Mouse (Mus musculus): ENCODE data around the gene A3galt2. TPM values are rescaled to one million over a fixed set of nuclear protein-coding genes. Genes with fewer than 3 reads are reported as not detected.

Gene A3galt2
- polyA plus RNA-seq, 1 experiment = 0.32 TPM

- 84% methylated on average over 9 of the region's 9 CpGs for WGBS
- H3K36me3 ChIP-seq (ENCODE audit: control insufficient read depth, insufficient read depth, low read length) = no peaks in the 10 kb centered on the region
Measured at GRCm38 (mm10) chr4:128721061-128721648, 34.0 kb upstream of the A3galt2 start.

GRCm38 (mm10) chr4:128721761-128722160, 33.4 kb upstream of the A3galt2 start:
- TF ChIP-seq POLR2A (IDR thresholded peaks at IDR 0.05; ENCODE audit: low read depth, low read length) = no peak
- no peak for TF ChIP-seq CTCF (IDR thresholded peaks at IDR 0.05; ENCODE audit: extremely low read depth, insufficient read length, insufficient replicate concordance, low read depth, low read length)
- Histone ChIP-seq H3K27me3 (ENCODE audit: control insufficient read depth, insufficient read depth, low read length) (no peaks in the 10 kb centered on the region), H3K4me3 (ENCODE audit: low read depth, low read length) (no peak overlapping the region), H3K27ac (ENCODE audit: insufficient read depth, low read depth, low read length) (no peak overlapping the region), H3K36me3 (ENCODE audit: control insufficient read depth, insufficient read depth, low read length) (no peaks in the 10 kb centered on the region), H3K4me1 (ENCODE audit: control insufficient read depth, insufficient read depth, insufficient read length, low read length) (no peaks in the 10 kb centered on the region; the same call in 1 of the 2 replicates)
- 83% methylated on average over 4 of the region's 4 CpGs for WGBS

More at GRCm38 (mm10) chr4:128721061-128721648, 34.0 kb upstream of the A3galt2 start:
- Histone ChIP-seq H3K4me3 (ENCODE audit: low read depth, low read length) (no peak overlapping the region), H3K4me1 (ENCODE audit: control insufficient read depth, insufficient read depth, insufficient read length, low read length) (no peaks in the 10 kb centered on the region; the same call in 1 of the 2 replicates), H3K27me3 (ENCODE audit: control insufficient read depth, insufficient read depth, low read length) (no peaks in the 10 kb centered on the region), H3K27ac (ENCODE audit: insufficient read depth, low read depth, low read length) (no peak overlapping the region)
- TF ChIP-seq CTCF (IDR thresholded peaks at IDR 0.05; ENCODE audit: extremely low read depth, insufficient read length, insufficient replicate concordance, low read depth, low read length) (no peak), POLR2A (IDR thresholded peaks at IDR 0.05; ENCODE audit: low read depth, low read length) (no peak)

- 90% methylated on average over 8 of the region's 8 CpGs for WGBS
- no peak overlapping the region for H3K27ac ChIP-seq (ENCODE audit: insufficient read depth, low read depth, low read length)
- H3K4me3 ChIP-seq (ENCODE audit: low read depth, low read length) = no peak overlapping the region
- H3K36me3 ChIP-seq (ENCODE audit: control insufficient read depth, insufficient read depth, low read length) = no peaks in the 10 kb centered on the region
- no peak for TF ChIP-seq POLR2A (IDR thresholded peaks at IDR 0.05; ENCODE audit: low read depth, low read length)
- no peak for TF ChIP-seq CTCF (IDR thresholded peaks at IDR 0.05; ENCODE audit: extremely low read depth, insufficient read length, insufficient replicate concordance, low read depth, low read length)
- H3K4me1 ChIP-seq (ENCODE audit: control insufficient read depth, insufficient read depth, insufficient read length, low read length) = no peaks in the 10 kb centered on the region; the same call in 1 of the 2 replicates
- no peaks in the 10 kb centered on the region for H3K27me3 ChIP-seq (ENCODE audit: control insufficient read depth, insufficient read depth, low read length)
Measured at GRCm38 (mm10) chr4:128722932-128723331, 32.2 kb upstream of the A3galt2 start.

- H3K27ac ChIP-seq (ENCODE audit: insufficient read depth, low read depth, low read length) = no peak overlapping the region
- 88% methylated on average over 13 of the region's 13 CpGs for WGBS
Measured at GRCm38 (mm10) chr4:128723431-128723830, 31.7 kb upstream of the A3galt2 start.

GRCm38 (mm10) chr4:128724059-128724458, 31.1 kb upstream of the A3galt2 start:
- no peak for TF ChIP-seq POLR2A (IDR thresholded peaks at IDR 0.05; ENCODE audit: low read depth, low read length)
- TF ChIP-seq CTCF (IDR thresholded peaks at IDR 0.05; ENCODE audit: extremely low read depth, insufficient read length, insufficient replicate concordance, low read depth, low read length) = no peak
- Histone ChIP-seq H3K36me3 (ENCODE audit: control insufficient read depth, insufficient read depth, low read length) (no peaks in the 10 kb centered on the region), H3K27ac (ENCODE audit: insufficient read depth, low read depth, low read length) (no peak overlapping the region), H3K4me1 (ENCODE audit: control insufficient read depth, insufficient read depth, insufficient read length, low read length) (peaks cover 1% of the 10 kb centered on the region), H3K4me3 (ENCODE audit: low read depth, low read length) (no peak overlapping the region), H3K27me3 (ENCODE audit: control insufficient read depth, insufficient read depth, low read length) (no peaks in the 10 kb centered on the region)
- 81% methylated on average over 7 of the region's 7 CpGs for WGBS

More at GRCm38 (mm10) chr4:128723431-128723830, 31.7 kb upstream of the A3galt2 start:
- no peak for TF ChIP-seq POLR2A (IDR thresholded peaks at IDR 0.05; ENCODE audit: low read depth, low read length)
- no peak for TF ChIP-seq CTCF (IDR thresholded peaks at IDR 0.05; ENCODE audit: extremely low read depth, insufficient read length, insufficient replicate concordance, low read depth, low read length)
- Histone ChIP-seq H3K4me3 (ENCODE audit: low read depth, low read length) (no peak overlapping the region), H3K36me3 (ENCODE audit: control insufficient read depth, insufficient read depth, low read length) (no peaks in the 10 kb centered on the region), H3K27me3 (ENCODE audit: control insufficient read depth, insufficient read depth, low read length) (no peaks in the 10 kb centered on the region), H3K4me1 (ENCODE audit: control insufficient read depth, insufficient read depth, insufficient read length, low read length) (no peaks in the 10 kb centered on the region; the same call in 1 of the 2 replicates)

- H3K36me3 ChIP-seq (ENCODE audit: control insufficient read depth, insufficient read depth, low read length) = peaks cover 2% of the 10 kb centered on the region; the same call in 1 of the 2 replicates
- no peaks in the 10 kb centered on the region for H3K27me3 ChIP-seq (ENCODE audit: control insufficient read depth, insufficient read depth, low read length)
- H3K4me1 ChIP-seq (ENCODE audit: control insufficient read depth, insufficient read depth, insufficient read length, low read length) = peaks cover 5% of the 10 kb centered on the region
- 3% methylated on average over 68 of the region's 68 CpGs for WGBS
- no peak for TF ChIP-seq CTCF (IDR thresholded peaks at IDR 0.05; ENCODE audit: extremely low read depth, insufficient read length, insufficient replicate concordance, low read depth, low read length)
- TF ChIP-seq POLR2A (IDR thresholded peaks at IDR 0.05; ENCODE audit: low read depth, low read length) = peak; percentile 82
- peak overlapping the region; percentile 70 for H3K4me3 ChIP-seq (ENCODE audit: low read depth, low read length)
- H3K27ac ChIP-seq (ENCODE audit: insufficient read depth, low read depth, low read length) = peak overlapping the region; percentile 89
Measured at GRCm38 (mm10) chr4:128727019-128727720, 28.0 kb upstream of the A3galt2 start.
